Mouse (Mus musculus): ENCODE data around the gene Gm21985.
"Not testable (repeated sequence)": the region's sequence is repeated elsewhere in the genome, so short reads cannot be mapped to it uniquely, and the experiment has no call there.

Gm21985 gene

DNA sequence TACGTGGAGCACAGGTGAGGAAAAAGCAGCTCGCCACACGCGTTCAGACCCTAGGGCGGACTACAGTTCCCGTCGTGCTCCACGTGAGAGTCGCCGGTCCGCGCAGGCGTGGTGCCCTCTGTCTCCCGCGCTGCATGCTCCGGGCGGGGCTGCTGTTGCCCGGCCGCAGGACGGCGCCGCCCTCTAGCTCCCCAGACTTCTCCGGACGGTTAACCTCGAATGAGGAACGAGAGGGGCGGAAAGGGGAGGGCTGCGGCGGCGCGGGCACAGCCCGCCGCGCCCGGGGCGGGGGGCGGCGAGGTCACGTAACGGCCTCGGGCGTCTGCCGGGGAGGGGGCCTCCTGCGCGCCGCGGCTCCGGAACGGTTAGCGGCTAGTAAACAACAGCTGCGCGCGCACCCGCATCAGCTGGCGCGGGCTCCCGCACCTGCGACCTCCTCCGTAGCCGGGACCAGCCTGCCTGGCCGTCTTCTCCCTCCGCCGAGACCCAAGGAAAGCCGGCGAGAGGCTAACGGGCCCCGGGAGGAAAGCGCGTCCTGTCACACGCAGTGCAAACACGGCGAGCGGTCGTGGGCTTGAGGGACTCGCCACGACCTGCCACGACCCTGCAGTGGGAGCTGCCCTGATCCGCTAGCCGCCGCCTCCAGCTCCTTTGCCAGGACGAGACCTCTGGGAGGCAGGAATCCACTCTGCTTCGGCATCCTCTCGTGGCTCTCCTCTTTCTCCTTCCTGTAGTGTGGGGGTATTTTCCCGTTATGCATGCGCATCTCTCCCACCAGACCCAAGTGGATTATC lies 469 bp upstream of the Gm21985 start, which contains the start of gene Slc12a6:
Slc12a6 (plus strand) TSS at position 378 of the 794 bp plus-strand sequence.
- DNase-seq (ENCODE audit: low spot score) = peak; percentile 89

DNA sequence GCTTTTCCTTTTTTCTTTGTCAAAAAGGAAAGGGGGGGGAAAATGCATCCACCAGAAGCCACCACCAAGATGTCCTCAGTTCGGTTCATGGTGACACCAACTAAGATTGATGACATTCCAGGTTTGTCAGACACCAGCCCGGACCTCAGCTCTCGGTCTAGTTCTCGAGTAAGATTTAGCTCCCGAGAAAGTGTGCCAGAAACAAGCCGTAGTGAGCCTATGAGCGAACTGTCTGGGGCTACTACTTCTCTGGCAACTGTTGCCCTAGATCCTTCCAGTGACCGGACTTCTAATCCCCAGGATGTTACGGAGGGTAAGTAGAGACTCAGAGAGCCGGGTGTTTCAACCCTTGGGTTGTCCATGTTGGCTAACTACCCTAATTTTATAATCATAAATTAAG lies 666 bp downstream of the Gm21985 start:
- DNase-seq (ENCODE audit: low spot score) = no peak

DNA sequence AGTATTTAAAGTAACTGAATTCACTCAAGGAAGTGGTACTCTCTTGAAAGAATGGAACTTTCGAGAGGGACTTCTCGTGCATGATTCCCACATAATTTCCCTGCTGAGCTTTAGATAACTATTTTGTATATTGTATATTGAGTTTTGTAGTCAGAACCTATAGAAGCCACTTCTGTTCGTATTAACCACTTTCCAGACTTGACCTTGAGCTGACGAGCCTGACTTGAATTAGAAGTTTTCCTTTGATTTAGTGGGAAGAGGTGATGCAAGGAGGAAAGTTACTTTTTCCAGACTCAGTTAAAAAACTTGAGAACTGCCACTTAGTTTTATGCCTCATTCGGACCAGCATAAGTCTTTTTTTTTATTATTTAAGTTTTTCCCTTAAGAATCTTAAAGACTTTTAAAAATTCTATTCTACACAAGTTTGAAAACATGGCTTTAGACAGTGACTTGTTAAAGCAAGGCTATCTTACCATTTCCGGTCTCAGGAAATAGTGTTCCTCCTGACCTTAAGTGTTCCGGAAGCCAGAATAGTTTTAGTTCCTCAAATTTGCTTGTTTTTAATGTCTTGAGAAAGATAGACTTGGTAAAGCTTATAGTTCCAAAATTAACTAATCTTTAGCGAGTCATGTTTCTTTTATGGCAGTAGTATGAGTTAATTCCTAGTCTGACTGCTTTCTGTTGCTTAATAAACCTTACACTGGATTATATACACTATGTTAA lies 1.6 kb downstream of the Gm21985 start:
- DNase-seq (ENCODE audit: low spot score) = no peak

DNA sequence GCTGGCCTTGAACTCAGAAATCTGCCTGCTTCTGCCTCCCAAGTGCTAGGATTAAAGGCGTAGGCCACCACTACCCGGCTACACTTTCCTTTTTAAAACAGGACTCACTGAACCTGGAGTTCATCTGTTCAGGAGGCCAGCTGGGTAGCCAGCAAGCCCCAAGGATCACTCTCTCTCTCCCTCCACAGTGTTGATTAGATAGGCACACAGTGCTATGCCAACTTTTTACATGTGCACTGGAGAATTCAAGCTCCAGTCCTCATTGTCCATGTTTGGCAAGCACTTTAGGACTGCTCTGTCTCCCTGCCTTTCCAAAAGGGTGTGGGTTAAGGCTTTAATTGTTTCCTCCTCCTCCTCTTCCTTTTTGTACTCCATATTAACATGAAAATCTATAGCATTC lies 3.9 kb downstream of the Gm21985 start:
- no peak for DNase-seq (ENCODE audit: low spot score)

DNA sequence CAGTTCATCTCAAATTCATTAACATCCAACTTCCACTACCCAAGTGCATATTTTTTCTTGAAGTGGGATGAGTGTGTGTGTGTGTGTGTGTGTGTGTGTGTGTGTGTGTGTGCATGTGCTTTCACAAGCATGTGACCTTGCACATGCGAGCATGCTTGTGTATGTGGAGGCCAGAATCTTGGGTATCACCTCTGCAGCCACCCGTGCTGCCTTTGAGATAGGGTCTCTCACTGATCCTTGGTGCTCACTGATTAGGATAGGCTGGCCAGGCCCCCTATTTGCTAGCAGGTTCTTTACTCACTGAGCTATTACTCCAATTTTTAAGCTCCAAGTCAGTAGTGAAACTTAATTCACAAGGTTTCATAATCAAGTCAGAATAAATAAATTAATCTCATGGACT lies 6.8 kb downstream of the Gm21985 start:
- DNase-seq (ENCODE audit: low spot score) = no peak

DNA sequence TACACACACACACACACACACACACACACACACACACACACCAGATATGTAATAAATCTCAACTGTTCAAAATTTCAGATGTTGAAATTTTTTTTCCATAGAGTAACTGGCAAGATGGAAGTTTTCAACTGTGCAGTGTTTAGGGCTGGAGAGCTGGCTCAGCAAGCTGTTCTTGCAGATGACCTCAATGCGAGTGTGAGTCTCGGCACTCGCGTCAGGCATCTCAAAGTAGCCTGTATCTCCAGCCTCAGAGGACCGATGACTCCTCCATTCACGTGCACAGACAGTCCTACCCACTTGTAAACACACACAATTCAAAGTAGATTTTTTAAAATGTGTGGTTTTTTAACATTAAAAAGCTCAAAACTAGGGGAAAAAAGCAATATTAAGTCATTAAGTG lies 7.4 kb downstream of the Gm21985 start:
- no peak for DNase-seq (ENCODE audit: low spot score)

DNA sequence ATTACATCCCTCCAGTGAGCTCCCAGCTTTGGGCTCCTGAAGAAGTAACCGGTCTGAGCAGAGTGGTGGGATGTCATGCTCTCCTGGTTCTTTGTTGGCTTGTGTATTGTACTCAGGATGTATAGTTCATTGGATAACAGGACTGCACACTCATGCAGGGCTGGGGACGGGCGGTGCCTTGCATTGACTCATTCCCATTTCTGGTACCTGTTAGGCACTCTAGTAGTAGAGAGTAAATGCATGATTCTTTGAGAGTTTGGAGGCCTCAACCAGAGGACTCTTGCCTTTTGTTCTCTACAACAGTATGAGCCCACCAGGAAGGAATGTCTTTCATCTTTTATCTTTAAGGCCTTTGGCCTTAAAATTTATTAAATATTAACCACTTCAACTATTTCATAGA lies 10.8 kb downstream of the Gm21985 start:
- DNase-seq (ENCODE audit: low spot score) = no peak

DNA sequence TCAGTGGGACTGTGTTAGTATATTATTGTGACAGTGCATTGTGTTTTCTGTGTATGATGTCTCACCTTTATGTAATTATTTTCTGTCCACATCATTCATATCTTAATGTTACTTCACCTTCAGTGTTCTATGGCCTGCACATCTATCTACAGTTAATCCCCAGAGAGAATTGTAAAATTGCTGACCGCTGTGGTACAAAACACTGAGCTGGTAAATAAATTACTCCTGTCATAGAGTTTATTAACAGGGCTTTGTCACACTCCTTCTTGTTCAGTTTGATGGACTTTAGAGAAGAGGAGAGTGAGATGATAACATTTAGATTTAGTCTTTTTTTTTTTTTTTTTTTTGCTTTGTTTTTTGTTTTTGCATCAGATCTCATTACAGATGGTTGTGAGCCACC lies 16.7 kb downstream of the Gm21985 start:
- DNase-seq (ENCODE audit: low spot score) = no peak

DNA sequence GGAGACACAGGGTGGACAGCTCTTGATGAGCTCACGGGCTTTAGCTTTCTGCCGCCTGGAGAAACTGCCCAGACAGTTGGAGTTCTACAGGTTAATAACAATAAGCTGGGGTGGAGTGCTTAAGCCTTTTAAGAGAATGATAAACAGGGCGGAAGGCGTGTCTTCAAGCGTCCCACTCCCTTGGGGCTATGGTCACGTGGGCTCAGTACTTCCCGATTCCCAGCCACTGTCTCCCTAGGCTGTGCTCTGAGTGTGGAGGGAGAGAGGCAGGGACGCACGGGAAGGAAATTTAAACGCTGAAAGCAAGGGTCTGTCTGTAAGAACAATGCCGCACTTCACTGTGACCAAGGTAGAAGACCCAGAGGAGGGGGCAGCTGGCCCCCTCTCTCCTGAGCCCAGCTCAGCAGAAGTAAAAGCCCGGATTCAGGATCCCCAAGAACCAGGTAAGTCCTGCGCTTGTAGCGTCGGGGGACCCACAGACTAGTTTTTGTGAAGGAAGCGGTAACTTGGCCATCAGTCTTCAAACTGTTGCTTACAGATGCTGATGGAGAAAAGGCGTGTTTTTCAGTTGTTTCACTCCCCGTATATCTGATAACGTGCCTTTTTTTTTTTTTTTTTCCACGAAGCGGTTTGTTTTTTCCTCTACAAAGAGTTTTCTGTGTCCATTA lies 18.4 kb downstream of the Gm21985 start:
- peak; percentile 48 for DNase-seq (ENCODE audit: low spot score)

DNA sequence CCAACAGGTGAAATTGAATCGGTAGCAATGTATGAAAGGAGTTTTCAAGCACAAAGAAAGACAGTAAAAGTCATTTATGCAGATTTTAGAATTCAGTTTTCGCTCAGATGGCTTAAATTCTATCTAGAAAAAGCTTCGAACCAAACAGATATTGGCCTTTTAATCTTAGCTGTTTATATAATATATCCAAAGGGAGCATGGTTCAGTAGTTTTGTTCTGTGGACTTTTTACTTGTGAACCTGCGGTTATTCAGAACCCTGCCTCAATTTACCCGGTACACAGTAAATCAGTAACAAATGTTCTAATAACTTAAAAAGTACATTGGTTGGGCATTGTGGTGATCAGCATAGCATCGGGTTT lies 18.9 kb downstream of the Gm21985 start:
- DNase-seq (ENCODE audit: low spot score) = no peak

DNA sequence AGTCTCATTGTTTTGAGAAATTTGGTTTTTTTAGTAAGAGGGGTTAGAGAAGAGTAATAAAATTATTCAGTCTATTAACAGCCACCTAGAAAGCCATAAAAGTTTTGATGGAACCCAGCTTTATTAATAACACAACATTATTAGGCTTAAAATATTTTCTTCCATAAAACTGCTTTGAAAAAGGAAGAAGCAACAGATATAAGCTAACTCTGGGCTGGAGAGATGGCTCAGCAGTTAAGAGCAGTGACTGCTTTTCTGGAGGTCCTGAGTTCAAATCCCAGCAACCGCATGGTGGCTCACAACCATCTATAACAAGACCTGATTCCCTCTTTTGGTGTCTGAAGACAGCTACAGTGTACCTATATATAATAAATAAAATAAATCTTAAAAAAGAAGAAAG lies 19.9 kb downstream of the Gm21985 start:
- DNase-seq (ENCODE audit: low spot score) = not testable (repeated sequence)

DNA sequence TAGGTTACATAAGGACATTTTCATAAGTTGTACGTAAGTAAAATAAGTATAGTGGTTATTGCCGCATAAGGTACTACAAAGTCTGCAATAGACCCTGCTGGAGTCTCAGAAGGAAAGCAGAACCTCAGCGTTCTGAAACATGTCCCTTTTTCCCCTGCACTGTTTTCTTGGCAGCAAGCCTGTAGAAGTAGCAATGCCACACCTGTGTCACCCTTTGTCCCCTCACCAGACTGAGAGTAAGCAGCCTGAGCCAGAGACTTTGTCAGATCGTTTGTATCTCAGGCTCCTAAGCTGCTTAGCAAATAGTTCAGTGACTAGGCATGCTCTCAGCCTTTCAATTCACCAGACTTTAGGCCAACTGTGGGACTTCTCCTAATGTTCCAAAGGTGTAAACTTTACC lies 20.9 kb downstream of the Gm21985 start:
- no peak for DNase-seq (ENCODE audit: low spot score)

DNA sequence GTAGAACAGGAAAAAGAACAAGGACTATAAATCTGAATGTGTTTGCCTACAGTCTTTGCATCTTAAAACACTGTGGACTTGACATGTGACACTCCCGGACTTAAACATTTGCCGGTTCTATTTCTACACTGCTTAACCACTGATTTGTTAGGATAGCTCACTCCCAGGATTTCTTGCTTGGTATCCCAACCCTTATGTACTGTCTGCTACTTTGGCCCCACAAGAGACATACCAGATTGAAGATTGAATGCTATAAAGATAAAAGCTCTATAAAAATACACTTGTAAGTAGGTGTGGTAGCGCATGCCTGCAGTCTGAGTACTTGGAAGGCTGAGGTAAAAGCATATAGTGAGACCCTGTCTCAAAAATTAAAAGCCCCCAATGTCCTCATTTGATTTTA lies 23.4 kb downstream of the Gm21985 start:
- no peak for DNase-seq (ENCODE audit: low spot score)

DNA sequence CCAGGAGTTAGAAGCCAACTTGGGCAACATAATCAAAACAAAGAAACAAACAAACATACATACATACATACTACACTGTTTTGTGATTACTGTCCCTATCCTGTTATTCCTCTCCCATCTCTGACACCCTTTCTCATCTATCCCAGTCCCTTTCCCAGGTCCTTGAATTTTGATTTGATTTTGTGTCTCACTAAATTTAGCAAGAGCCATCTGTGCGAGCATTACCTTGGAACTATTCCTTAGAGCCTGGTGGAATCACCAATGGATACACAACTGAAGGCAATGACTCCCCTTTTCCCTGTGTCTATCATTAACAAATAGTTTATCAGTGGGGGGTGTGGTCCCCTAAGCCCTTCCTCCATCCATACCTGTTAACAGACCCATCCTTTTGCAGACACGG lies 26.7 kb downstream of the Gm21985 start:
- no peak for DNase-seq (ENCODE audit: low spot score)

DNA sequence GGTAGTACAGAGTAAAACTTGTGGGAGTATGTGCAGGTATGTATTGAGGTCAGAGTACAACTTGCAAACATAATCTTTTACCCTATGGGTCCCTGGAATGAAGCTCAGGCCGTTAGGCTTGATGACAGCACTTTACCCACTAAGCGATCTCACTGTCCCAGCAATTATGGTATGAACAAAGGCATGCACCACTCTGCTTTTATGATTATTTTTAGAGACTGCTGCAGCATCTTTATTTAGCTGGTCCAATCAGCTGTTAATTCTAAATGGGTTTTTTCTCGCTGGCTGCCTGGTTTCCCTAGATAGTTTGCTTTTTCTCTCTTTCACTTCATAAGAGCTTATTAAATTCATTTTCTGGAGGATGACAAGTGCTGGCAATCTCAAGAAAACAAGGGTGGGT lies 30.1 kb downstream of the Gm21985 start:
- no peak for DNase-seq (ENCODE audit: low spot score)

DNA sequence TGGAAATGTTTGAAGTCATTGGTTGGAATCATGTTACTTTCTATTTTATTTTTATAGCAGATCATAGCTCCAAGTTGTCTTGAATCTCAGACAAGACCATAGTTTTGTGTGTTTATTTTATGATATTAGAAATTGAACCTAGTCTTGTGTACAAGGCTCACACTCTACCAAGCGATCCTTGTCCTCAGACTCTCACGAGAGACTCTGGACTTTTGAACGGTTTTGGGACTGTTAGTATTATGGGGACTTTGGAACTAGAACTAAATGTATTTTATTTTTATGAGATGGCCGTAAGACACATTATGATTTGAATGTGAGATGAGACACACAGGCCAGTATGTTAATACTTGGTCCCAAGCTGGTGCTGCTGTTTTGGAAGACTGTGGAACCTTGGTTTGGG lies 32.1 kb downstream of the Gm21985 start:
- no peak for DNase-seq (ENCODE audit: low spot score)

DNA sequence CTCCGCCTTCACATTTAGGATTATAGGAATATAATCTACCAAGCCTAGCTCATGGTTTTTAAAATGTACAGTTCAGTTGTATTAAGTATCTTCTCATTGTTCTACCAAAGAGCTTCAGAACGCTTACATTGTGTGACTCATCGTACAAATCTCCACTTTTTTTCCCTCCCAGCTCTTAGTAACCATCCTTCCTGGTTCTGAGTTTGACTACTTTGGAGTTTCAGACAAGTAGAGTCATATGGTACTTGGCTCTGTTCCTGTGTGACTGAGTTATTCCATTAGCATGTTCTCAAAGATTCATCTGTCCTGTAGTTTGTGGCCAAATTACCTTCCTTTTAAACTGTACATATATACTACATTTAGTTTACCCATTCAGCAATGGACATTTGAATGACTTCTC lies 42.6 kb downstream of the Gm21985 start:
- no peak for DNase-seq (ENCODE audit: low spot score)

DNA sequence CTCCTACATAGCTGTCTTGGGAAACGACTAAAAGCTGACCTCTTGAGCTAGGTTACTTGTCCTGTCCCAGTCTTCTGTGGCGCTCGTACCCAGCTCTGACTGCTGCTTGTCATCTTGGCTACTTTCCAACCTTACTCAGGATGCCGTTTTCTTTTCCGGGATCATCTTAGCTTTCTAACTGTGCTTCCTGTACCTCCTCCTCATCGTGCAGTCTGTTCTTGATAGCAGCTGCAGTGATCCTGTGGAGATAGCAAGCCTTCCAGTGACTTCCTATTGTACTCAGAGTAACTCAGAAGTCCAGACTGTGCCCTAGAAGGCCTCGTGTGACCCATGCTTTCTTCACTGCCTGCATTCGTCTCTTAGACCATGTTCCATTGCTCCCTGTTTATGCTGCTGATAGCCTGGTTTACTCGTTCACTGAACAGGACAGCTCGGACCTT lies 43.1 kb downstream of the Gm21985 start:
- DNase-seq (ENCODE audit: low spot score) = no peak

DNA sequence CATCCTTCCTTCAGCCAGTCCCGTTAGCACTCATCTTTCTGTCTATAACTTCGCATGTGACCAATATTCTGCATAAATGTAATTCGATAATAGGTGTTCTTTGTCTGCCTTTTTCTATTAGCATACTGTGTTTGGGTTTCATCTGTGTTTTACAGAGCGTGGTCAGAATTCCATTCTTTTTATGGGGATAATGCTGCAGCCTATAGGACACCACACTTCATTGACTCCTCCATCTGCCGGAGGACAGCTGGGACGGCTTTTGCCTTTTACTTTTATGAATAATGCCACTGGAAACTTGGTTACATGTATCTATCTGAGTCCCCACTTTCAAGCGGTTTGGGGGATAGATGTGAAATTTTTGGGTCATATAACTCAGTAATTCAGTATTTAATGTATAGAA lies 49.5 kb downstream of the Gm21985 start:
- no peak for DNase-seq (ENCODE audit: low spot score)

DNA sequence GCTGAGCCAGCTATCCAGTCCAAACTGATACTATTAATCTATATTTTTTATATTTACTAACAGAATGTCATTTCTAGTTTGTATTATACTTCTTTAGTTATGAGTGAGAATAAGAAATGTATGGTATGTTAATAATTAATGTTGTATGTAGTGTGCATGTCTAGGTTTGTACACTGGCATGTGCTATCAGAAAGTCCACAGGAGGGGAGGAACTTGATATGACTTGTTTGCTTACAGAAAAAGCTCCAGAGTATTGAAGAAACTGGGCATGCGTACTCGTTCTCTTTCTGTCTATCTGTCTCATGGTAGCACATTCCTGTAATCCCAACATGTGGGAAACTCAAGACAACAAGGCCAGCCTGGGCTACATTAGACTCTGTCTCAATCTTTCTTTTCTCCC lies 52.1 kb downstream of the Gm21985 start:
- no peak for DNase-seq (ENCODE audit: low spot score)

DNA sequence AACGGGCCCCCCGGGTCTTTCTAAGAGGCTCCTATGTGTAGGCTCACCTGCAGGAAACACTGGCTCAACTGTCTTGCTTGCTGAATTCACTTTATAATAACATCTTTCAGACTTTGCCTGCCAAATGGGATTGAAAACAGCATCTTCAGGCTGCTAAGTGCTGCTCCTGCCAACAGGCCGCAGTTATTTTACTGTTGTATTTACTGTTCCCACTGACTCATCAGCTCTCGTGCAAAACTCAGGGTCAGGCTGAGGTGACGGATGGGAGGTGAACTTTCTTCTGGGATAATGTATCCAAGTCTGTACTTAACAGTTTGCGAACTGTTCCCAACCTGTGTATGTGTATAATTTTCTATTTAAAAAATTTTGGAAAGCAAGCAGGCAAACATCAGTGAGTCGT lies 52.8 kb downstream of the Gm21985 start:
- peak; percentile 25 for DNase-seq (ENCODE audit: low spot score)

DNA sequence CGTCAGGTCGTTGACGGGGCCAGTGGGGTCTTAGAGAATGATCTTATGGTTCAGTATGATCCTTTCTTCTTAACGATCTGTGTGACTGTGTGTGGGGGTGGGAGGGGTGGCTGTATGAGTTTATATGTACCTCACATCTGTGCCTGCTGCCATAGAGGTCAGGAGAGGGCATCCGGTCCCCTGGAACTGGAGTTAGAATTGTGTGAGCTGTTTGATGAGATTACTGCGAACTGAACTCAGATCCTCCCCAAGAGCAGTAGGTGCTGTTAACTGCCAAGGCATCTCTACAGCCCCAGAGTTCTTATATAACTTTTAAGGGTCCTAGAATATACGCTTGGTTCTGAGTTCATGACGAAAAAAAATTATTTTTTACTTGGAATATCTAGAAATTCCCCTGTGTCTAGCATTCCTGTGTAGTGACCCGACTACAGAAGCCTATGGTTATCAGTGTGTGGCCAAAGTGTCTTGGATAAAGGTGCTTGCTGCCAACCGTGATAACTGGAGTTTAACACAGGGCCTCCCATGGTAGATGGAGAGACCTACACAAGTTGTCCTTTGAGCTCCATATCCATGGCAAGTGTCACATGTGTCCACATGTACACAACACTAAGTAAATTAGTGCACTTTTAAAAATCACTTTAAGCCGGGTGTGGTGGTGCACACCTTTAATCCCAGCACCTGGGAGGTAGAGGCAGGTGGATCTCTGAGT lies 62.1 kb downstream of the Gm21985 start:
- no peak for DNase-seq (ENCODE audit: low spot score)
